19 mouse cellular contexts compared by ENCODE assay signal in the genomic region with DNA sequence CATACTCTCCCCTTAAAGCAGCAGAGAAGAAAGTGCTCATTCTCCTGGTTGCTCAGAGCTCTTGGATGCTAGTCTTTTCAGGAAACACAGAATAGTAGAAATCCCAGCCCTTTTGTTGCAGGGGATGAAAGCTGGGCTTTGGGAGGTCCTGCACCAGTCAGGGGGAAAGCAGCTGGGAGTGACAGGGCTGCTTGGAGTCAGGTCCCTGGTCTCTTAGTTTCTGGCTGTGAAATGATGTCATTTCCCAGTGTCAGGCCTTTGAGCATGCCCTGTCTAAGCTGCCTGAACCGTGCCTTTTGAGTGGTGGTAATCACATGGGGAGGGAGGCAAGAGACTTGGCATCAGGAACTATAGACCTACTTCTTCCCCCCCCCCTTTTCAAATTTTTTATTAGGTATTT. TPM values are rescaled to one million over a fixed set of nuclear protein-coding genes. Genes with fewer than 3 reads are reported as not detected.
"Had no signal": no experiment of that assay in that cellular context is flagged by ENCODE, and none has a peak within 500 bp of the region (broad histone marks: within the 10 kb centered on the region; RNA-seq: fewer than 3 reads in every experiment).

No protein-coding gene starts in this region.

- H3K4me2 ChIP-seq: kidney, embryonic 15.5 days; liver, embryonic 13.5 days; midbrain, embryonic 13.5 days; neural tube, embryonic 12.5 days; neural tube, embryonic 15.5 days had no signal

- H3K27ac ChIP-seq: kidney, embryonic 15.5 days; liver, embryonic 13.5 days; midbrain, embryonic 13.5 days; neural tube, embryonic 12.5 days; neural tube, embryonic 15.5 days; stomach, postnatal 0 days had no signal

- H3K9ac ChIP-seq: kidney, embryonic 15.5 days; liver, embryonic 13.5 days; midbrain, embryonic 13.5 days; neural tube, embryonic 12.5 days; neural tube, embryonic 15.5 days had no signal

- H3K27me3 ChIP-seq: kidney, embryonic 15.5 days; liver, embryonic 13.5 days; midbrain, embryonic 13.5 days; neural tube, embryonic 12.5 days; neural tube, embryonic 15.5 days had no signal

- H3K36me3 ChIP-seq: kidney, embryonic 15.5 days; liver, embryonic 13.5 days; midbrain, embryonic 13.5 days; neural tube, embryonic 12.5 days; neural tube, embryonic 15.5 days had no signal

- H3K4me3 ChIP-seq: kidney, embryonic 15.5 days; liver, embryonic 13.5 days; midbrain, embryonic 13.5 days; neural tube, embryonic 12.5 days; neural tube, embryonic 15.5 days had no signal

- ATAC-seq: midbrain, embryonic 13.5 days had no signal

- H3K9me3 ChIP-seq: kidney, embryonic 15.5 days; liver, embryonic 13.5 days; midbrain, embryonic 13.5 days; neural tube, embryonic 12.5 days; neural tube, embryonic 15.5 days had no signal

- H3K4me1 ChIP-seq: kidney, embryonic 15.5 days; liver, embryonic 13.5 days; neural tube, embryonic 12.5 days; neural tube, embryonic 15.5 days had no signal

- DNase-seq: kidney, postnatal 10 days; kidney, postnatal 36 days; liver, embryonic 13.5 days; lung, adult 2 months; lung, postnatal 14 days; lung, postnatal 4 days; right cerebral cortex, adult 18-20 months; right cerebral cortex, postnatal 14 days; right cerebral cortex, postnatal 4 days; thymus, adult 2 months; thymus, postnatal 14 days; thymus, postnatal 4 days had no signal

RNA-seq across cellular contexts. Expression of a gene that starts 12.4 kb away (rescaled TPM):
- total RNA-seq: megakaryocyte progenitor cell, adult 5-6 weeks; megakaryocyte-erythroid progenitor cell, adult 5-6 weeks had no signal
